Mouse (Mus musculus) gastrocnemius, adult 2 months (tissue): ENCODE measurements around the gene Stub1. TPM values are rescaled to one million over a fixed set of nuclear protein-coding genes. Genes with fewer than 3 reads are reported as not detected.
"Not testable (repeated sequence)": the region's sequence is repeated elsewhere in the genome, so short reads cannot be mapped to it uniquely, and the experiment has no call there.

Experiments used
- DNase-seq: peaks from one replicate; pipeline ENCODE4 v3.0.0; 2022
- H3K27ac ChIP-seq: fragments of 200-600 bp; 2 replicates; pipeline ENCODE4 v1.8.1; 2022; ENCODE audit warnings: mild to moderate bottlenecking
- H3K4me3 ChIP-seq: fragments of 200-600 bp; 2 replicates; pipeline ENCODE4 v1.8.1; 2022; ENCODE audit warnings: mild to moderate bottlenecking, moderate library complexity
- CTCF ChIP-seq: fragments of 200-600 bp; IDR thresholded peaks from 2 replicates; pipeline ENCODE4 v1.8.1; 2022; ENCODE audit warnings: antibody characterized with exemption, mild to moderate bottlenecking, moderate library complexity
- intact Hi-C: fragments of 180-260 bp; cut with DNase I; formaldehyde crosslinking; loops from one replicate; pipeline ENCODE4 v1.15.1; 2025
- total RNA-seq, 2 experiments: library from RNA; stranded (reverse); gene quantifications; 2 replicates each; pipeline ENCODE4 v1.2.3; 2021

Stub1 gene
- total RNA-seq, 2 experiments from 2014 or later = 85.8 to 93.8 TPM

DNA sequence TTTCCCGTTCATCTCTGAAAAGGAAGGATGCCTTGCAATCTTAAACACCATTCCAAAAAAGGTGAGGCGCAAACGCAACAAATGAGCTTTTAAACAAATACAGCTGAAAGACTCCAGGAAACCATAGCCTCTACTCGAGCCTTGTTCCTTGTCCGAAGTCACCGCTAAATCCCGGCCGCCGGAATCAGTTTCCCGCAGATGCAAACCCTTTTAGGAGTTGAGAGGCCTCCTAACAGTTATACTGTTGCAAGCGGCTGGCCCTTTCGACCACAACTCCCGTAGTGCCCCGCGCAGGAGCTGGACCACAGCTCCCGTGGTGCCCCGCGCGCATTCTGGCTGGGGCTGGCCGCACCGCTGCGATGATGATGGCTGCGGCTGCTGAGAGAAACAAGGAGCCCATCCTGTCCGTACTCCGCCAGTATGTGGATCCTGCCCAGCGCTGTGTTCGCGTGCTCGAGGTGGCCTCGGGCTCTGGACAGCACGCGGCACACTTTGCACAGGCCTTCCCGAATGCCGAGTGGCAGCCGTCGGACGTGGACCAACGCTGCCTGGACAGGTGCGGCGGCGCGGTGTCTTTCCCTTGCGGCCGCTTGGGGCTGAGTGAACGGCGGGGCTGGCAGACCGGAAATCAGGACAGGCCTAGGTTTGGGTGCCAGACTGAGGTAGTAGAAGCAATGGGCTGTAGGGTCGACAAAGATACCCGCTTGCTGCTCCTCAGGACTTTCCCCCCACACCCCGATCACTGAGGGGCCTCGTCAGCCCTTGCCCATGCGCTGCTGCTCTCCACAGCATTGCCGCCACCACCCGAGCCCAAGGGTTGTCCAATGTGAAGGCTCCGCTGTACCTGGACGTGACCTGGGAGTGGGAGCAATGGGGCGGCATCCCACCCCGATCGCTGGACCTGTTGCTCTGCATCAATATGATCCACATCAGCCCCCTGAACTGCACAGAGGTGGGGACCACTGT lies 42.2 kb upstream of the Stub1 start:
- intact Hi-C loops = loop anchor here (5.0 kb wide), 1 partner anchor 42 kb away; the partner anchor contains the start of gene Rab40c
- TF ChIP-seq CTCF = peak; percentile 30; the same call in 1 of the 2 replicates

GRCm38 (mm10) chr17:25874721-25875170 lies 41.5 kb upstream of the Stub1 start, which contains the start of gene Mettl26:
Gene Mettl26, plus strand, starts transcription at chr17:25875074.
- peak; percentile 16; the same call in 1 of the 2 replicates for TF ChIP-seq CTCF
- intact Hi-C loops = loop anchor here (5.0 kb wide), 1 partner anchor 43 kb away; the partner anchor contains the start of gene Rab40c

More for the DNA sequence above, 42.2 kb upstream of the Stub1 start:
- DNase-seq = peak; percentile 94
- Histone ChIP-seq H3K4me3 (peak overlapping the region; percentile 79), H3K27ac (peak overlapping the region; percentile 97)

DNA sequence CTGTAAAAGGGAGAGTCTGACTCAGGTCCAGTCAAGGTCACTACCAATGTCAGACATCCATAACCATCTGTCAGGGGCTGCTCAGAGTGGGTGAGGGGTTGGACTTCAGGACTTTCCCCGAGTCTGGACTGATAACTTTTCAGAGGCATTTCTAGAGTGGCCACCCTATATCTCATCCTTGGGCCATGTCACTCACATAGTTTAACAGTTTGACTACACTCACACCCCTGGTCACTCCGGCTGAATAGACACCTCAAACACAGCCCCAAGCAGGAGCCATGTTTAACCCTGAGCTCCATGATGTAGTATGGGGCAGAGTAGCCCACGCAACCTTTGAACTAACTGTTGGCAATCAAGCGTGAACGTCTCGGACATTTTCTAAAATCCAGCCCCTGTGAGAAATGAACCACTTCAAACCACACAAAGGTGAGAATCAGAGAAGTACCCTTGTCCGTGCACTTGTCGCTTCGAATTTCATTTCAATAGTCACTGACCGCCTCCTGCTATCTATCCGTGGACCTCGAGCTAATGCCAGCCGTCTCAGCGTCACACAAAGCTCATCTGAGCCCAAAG lies 41.0 kb upstream of the Stub1 start:
- intact Hi-C loops = no loop called here
- peak overlapping the region; percentile 97 for H3K27ac ChIP-seq
- TF ChIP-seq CTCF = no peak
- H3K4me3 ChIP-seq = peak overlapping the region; percentile 79
- DNase-seq = no peak

More at GRCm38 (mm10) chr17:25874721-25875170, 41.5 kb upstream of the Stub1 start, which contains the start of gene Mettl26:
- DNase-seq = peak; percentile 90
- H3K27ac ChIP-seq = peak within 1 kb of the TSS; percentile 97
- H3K4me3 ChIP-seq = peak within 1 kb of the TSS; percentile 79

DNA sequence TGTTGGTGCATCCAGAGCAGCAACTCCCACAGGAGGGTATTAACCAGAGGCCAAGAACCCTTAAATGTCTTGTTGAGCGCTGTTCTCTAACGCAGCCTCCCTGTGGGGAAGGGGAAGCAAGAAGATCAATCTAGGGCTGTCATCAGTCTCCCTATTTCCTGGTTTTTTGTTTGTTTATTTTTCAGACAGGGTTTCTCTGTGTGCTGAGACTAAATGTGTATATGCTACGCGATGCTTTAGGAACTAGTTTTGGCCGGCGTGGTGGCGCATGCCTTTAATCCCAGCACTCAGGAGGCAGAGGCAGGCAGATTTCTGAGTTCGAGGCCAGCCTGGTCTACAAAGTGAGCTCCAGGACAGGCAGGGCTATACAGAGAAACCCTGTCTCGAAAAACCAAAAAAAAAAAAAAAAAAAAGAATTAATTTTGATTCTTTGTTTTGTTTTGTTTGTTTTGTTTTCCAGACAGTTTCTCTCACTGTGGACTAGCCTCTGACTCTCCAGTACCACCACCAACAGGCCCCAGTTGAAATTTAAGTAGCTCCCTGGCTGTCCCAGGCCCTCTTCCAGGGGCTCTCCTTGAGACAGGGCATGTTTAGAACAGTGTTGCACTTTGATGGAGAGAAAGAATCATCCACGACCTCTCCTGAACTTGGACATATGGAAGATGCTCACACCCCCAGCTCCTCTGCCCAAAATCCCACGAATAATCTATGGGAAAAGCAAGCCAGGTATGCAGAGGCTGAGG lies 40.4 kb upstream of the Stub1 start:
- intact Hi-C loops = no loop called here

GRCm38 (mm10) chr17:25872676-25873075 lies 39.5 kb upstream of the Stub1 start:
- H3K4me3 ChIP-seq = no peak overlapping the region
- no peak overlapping the region for H3K27ac ChIP-seq
- intact Hi-C loops = no loop called here
- DNase-seq = no peak
- TF ChIP-seq CTCF = no peak

More for the DNA sequence above, 40.4 kb upstream of the Stub1 start:
- Histone ChIP-seq H3K4me3 (no peak overlapping the region), H3K27ac (peak overlapping the region; percentile 97)
- TF ChIP-seq CTCF = no peak
- DNase-seq = no peak

- H3K27ac ChIP-seq, H3K4me3 ChIP-seq, intact Hi-C loops, DNase-seq: not testable (repeated sequence)
These were observed 38.4 kb upstream of the Stub1 start for GRCm38 (mm10) chr17:25871566-25871965.

DNA sequence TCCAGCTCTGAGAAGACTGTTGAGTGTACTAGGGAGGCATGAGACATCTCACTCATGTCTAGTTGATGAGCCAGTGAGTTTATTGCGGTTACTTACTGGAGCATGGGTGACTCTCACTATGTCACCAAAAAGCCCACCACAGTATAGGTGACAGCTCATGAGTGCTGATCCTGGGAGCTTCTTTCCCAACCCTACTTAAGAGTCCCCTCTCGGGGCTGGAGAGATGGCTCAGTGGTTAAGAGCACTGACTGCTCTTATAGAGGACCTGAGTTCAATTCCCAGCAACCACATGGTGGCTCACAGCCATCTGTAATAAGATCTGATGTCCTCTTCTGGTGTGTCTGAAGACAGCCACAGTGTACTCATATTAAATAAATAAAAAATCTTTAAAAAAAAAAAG lies 36.8 kb upstream of the Stub1 start:
- TF ChIP-seq CTCF = no peak
- no peak for DNase-seq
- H3K4me3 ChIP-seq = no peak overlapping the region
- intact Hi-C loops = loop anchor here (5.0 kb wide), 1 partner anchor 38 kb away; the partner anchor contains the start of gene Stub1
- peak overlapping the region; percentile 99; the same call in 1 of the 2 replicates for H3K27ac ChIP-seq

DNA sequence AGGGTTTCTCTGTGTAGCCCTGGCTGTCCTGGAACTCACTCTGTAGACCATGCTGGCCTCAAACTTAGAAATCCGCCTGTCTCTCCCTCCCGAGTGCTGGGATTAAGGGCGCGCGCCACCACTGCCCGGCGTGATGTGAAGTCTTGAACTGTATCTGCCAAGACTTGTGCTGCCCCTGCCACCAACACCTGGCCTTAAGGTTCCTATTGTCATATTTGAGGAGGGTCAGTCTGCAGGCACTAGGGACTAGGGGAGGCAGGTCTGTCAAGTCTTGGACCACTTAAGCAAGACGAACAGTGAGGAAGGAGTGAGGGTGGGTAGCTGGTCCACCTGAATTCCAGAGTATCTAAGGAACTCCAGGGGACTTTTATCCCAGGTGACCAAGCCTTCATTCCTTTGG lies 36.3 kb upstream of the Stub1 start:
- Histone ChIP-seq H3K27ac (peak overlapping the region; percentile 99), H3K4me3 (no peak overlapping the region)
- no peak for TF ChIP-seq CTCF
- intact Hi-C loops = loop anchor here (5.0 kb wide), 1 partner anchor 37 kb away; the partner anchor contains the start of gene Stub1
- no peak for DNase-seq

GRCm38 (mm10) chr17:25868601-25869191 lies 35.5 kb upstream of the Stub1 start, which contains the start of gene Mcrip2:
Gene Mcrip2, minus strand, starts transcription at chr17:25868764.
- Histone ChIP-seq H3K27ac (peak within 1 kb of the TSS; percentile 99), H3K4me3 (peak within 1 kb of the TSS; percentile 85)
- 0 out of 2 replicates have a peak, but pooled peaks have one; percentile 11 for TF ChIP-seq CTCF
- intact Hi-C loops = loop anchor here (5.0 kb wide), 1 partner anchor 36 kb away; the partner anchor contains the start of gene Stub1
- DNase-seq = peak; percentile 92

DNA sequence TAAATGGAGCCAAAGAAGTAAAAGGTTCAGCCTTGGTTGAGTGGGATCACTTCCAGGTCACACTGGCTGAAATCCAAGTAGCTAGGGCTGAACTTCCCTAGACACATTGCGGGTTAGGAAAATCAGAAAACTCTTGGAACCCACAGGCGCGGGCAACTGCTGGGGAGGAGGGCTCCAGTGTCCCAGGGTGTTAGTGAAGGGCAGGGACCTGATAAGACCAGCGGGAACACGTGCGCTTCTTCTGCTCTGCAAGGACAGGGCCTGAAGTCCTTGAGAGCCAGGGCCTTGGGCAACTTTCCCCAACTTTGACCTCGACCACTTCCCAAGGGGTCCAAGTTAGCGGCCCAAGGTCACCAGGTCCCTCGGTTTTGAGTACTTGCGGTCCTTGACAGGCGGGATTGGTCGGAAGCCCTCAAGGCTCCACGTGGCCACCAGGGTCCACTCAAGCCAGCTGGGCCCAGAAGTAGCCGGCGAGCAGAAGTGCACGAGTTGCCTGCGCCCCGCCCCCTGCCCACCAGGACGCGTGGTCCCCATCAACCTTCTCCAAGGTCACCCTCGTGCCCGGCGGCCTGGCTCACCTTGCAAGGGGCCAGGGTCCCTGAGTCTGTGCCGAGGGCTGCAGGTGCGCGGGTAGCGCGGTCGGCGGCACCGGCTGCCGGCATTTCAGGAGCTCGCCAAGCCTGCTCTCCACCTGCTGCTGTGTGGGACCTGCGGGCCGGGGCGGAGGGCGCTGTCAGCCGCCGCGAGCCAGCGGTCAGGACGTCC lies 34.8 kb upstream of the Stub1 start:
- TF ChIP-seq CTCF = no peak
- DNase-seq = peak; percentile 84
- peak overlapping the region; percentile 85 for H3K4me3 ChIP-seq
- peak overlapping the region; percentile 99 for H3K27ac ChIP-seq
- intact Hi-C loops = loop anchor here (5.0 kb wide), 1 partner anchor 36 kb away; the partner anchor contains the start of gene Stub1

DNA sequence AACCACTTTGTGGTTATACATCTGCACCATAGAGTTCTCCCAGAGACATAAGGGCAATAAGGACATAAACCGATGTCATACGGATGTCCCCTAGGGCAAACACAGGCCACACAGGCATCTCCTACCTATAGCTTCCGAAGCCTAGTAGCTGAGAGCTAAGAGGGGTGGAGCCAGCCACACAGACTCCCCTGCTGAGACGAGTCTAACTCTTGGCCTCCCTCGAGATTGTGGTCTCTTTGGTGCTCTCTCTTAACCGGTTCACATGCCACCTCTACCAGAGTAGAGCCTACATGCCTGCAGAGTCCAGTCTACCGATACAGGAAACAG lies 34.3 kb upstream of the Stub1 start:
- no peak for TF ChIP-seq CTCF
- Histone ChIP-seq H3K27ac (peak overlapping the region; percentile 99), H3K4me3 (peak overlapping the region; percentile 85)
- intact Hi-C loops = loop anchor here (5.0 kb wide), 1 partner anchor 35 kb away; the partner anchor contains the start of gene Stub1
- DNase-seq = no peak
